Mouse (Mus musculus): Measurements from ENCODE around the gene Camk2g. TPM values are rescaled to one million over a fixed set of nuclear protein-coding genes. Genes with fewer than 3 reads are reported as not detected.

Gene Camk2g
- total and polyA plus RNA-seq, 2 experiments from 2014 or later: 204 to 291 TPM

DNA sequence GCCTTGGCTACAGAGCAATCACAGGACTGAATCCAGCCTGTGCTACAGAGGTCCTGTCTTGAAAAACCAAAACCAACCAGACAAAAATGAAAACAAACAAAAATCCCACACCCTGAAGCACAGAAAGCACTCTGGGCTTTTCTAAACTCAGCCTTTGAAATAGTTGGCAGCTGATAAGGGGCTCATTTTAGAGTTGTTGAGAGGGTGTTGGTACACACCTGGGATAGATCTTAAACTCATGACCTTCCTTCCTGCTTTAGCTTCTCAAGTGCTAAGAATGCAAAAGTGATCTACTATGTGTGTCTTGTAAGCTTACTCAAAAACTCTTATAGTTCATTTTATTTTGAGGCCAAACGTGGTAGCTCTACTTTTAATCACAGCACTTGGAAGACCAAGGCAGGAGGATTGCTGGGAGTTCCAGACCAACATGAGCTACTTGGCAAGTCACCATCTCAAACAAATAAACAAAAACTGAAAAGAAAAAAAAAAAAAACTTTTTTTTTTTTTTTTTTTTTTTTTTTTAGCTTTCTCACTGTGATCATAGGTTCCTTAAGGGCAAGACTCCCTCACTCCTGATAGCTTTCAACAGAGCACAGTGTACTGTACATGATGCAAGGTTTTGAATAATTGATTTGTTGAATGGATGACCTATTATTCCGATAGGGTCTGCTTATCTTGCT is 9.2 kb upstream of the Camk2g start:
- Histone ChIP-seq H3K27me3 (ENCODE audit: insufficient read depth, low read length) (no peaks in the 10 kb centered on the region), H3K9me3 (ENCODE audit: low read length) (no peaks in the 10 kb centered on the region), H3K36me3 (ENCODE audit: insufficient read depth, low read length) (no peaks in the 10 kb centered on the region), H3K27ac (no peak overlapping the region), H3K4me1 (ENCODE audit: insufficient read depth, low read length) (no peaks in the 10 kb centered on the region; the same call in 1 of the 2 replicates), H3K9ac (replicated peaks; ENCODE audit: low read length) (no peak overlapping the region), H3K4me2 (ENCODE audit: low read depth, low read length) (no peak overlapping the region), H3K4me3 (ENCODE audit: low read length) (no peak overlapping the region)
- ATAC-seq: peak; percentile 68
- DNase-seq (ENCODE audit: low spot score): no peak
- no peak for TF ChIP-seq CTCF (IDR thresholded peaks at IDR 0.05; ENCODE audit: low read depth)
- WGBS: 39% methylated on average over 2 of the region's 2 CpGs

DNA sequence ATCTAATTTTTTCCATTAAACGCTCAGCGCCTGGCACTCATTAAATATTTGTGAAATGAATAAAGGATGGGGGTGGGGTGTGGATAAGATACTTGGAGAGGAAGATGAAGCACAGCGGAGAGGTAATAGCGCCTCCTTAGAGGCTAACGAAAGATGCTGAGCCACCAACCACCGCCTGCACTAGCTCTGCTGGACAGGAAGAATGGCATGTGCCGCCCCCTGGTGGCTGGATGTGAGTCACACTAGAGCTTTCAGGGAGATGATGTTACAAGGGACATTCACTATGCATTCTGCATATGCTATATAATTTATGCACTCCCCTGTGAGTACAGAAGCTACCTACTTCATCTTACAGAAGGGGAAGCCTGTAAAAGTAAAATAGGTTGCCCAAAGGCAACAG is 4.9 kb upstream of the Camk2g start:
- Histone ChIP-seq H3K9ac (replicated peaks; ENCODE audit: low read length) (no peak overlapping the region), H3K27me3 (ENCODE audit: insufficient read depth, low read length) (no peaks in the 10 kb centered on the region), H3K4me1 (ENCODE audit: insufficient read depth, low read length) (no peaks in the 10 kb centered on the region; the same call in 1 of the 2 replicates), H3K4me3 (ENCODE audit: low read length) (no peak overlapping the region), H3K36me3 (ENCODE audit: insufficient read depth, low read length) (no peaks in the 10 kb centered on the region), H3K9me3 (ENCODE audit: low read length) (no peaks in the 10 kb centered on the region), H3K4me2 (ENCODE audit: low read depth, low read length) (no peak overlapping the region), H3K27ac (no peak overlapping the region)
- peak; percentile 83 for DNase-seq (ENCODE audit: low spot score)
- no peak for ATAC-seq
- WGBS: 6% methylated on average over 7 of the region's 7 CpGs
- peak; percentile 91 for TF ChIP-seq CTCF (IDR thresholded peaks at IDR 0.05; ENCODE audit: low read depth)

DNA sequence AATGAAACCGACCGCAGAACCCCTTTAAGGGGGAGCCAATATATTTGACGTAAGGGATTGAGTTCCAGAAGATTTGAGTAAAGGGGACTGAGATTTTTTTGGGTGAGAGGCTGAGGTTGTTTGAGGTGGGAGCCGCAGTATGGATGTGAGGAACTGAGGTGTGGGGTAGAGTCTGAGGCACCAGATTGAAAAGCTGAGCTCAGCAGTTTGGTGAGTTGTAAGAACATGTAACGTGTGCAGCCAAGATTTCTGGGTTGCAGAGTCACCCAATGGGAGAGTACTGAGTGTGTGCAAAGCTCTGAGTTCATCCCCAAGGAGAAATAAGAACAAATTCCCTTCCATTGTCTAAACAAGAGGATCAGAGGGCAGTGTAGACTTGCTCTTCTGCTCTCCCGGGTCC is 4.4 kb upstream of the Camk2g start:
- H3K36me3 ChIP-seq (ENCODE audit: insufficient read depth, low read length): no peaks in the 10 kb centered on the region
- no peaks in the 10 kb centered on the region for H3K27me3 ChIP-seq (ENCODE audit: insufficient read depth, low read length)
- WGBS: 86% methylated on average over 6 of the region's 6 CpGs
- TF ChIP-seq CTCF (IDR thresholded peaks at IDR 0.05; ENCODE audit: low read depth): no peak
- H3K9ac ChIP-seq (replicated peaks; ENCODE audit: low read length): no peak overlapping the region
- H3K4me2 ChIP-seq (ENCODE audit: low read depth, low read length): no peak overlapping the region
- DNase-seq (ENCODE audit: low spot score) (no peak), ATAC-seq (no peak)
- H3K4me1 ChIP-seq (ENCODE audit: insufficient read depth, low read length): no peaks in the 10 kb centered on the region; the same call in 1 of the 2 replicates
- no peak overlapping the region for H3K27ac ChIP-seq
- no peak overlapping the region for H3K4me3 ChIP-seq (ENCODE audit: low read length)
- no peaks in the 10 kb centered on the region for H3K9me3 ChIP-seq (ENCODE audit: low read length)

DNA sequence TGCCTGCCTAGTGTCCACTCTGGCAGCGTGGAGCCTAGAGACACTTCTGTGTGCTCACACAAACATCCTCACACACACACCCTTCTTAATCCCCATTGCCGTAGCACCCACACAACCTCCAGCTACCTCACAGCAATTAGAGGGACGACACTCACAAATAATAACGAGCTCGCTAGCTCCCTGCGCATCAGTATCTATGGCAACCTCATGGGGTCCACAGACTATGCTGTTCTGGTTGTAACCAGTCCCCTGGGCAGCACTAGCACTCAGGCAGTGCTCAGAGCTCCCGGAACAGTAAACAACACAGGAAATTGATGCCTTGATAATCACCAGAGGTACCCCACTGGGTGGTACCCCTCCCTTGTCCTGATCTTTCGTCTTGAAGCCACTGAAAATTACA is 2.8 kb upstream of the Camk2g start:
- ATAC-seq (peak; percentile 46; the same call in 1 of the 2 replicates), DNase-seq (ENCODE audit: low spot score) (peak; percentile 71)
- no peaks in the 10 kb centered on the region for H3K36me3 ChIP-seq (ENCODE audit: insufficient read depth, low read length)
- peak overlapping the region; percentile 10; the same call in 1 of the 2 replicates for H3K4me2 ChIP-seq (ENCODE audit: low read depth, low read length)
- no peak overlapping the region for H3K9ac ChIP-seq (replicated peaks; ENCODE audit: low read length)
- H3K27me3 ChIP-seq (ENCODE audit: insufficient read depth, low read length): no peaks in the 10 kb centered on the region
- H3K9me3 ChIP-seq (ENCODE audit: low read length): no peaks in the 10 kb centered on the region
- H3K4me1 ChIP-seq (ENCODE audit: insufficient read depth, low read length): peaks cover 8% of the 10 kb centered on the region; the same call in 1 of the 2 replicates
- H3K27ac ChIP-seq: no peak overlapping the region
- WGBS: 19% methylated on average over 8 of the region's 8 CpGs
- TF ChIP-seq CTCF (IDR thresholded peaks at IDR 0.05; ENCODE audit: low read depth): no peak
- H3K4me3 ChIP-seq (ENCODE audit: low read length): no peak overlapping the region

DNA sequence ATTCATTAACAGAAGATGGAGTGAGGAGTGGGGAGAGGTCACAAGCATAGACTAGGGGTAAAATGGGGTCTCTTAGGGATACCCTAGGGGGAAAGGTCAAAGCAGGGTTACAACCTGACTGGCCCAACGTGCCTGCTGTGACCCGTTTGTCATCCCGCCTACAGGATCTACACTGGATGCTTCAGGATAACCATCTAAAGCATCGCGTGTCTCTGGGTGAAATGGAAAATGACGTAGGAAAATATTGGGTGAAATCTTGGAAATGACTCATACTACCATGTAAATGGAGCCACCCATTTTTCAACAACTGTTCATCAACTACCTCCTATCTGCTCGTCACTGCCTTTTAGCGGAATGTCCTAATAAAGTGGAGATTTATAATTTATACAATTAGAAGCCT is 2.3 kb upstream of the Camk2g start:
- no peak overlapping the region for H3K4me2 ChIP-seq (ENCODE audit: low read depth, low read length)
- no peaks in the 10 kb centered on the region for H3K36me3 ChIP-seq (ENCODE audit: insufficient read depth, low read length)
- no peak for TF ChIP-seq CTCF (IDR thresholded peaks at IDR 0.05; ENCODE audit: low read depth)
- WGBS: 69% methylated on average over 8 of the region's 8 CpGs
- DNase-seq (ENCODE audit: low spot score) (no peak), ATAC-seq (no peak)
- H3K9ac ChIP-seq (replicated peaks; ENCODE audit: low read length): no peak overlapping the region
- no peak overlapping the region for H3K27ac ChIP-seq
- H3K4me1 ChIP-seq (ENCODE audit: insufficient read depth, low read length): peaks cover 8% of the 10 kb centered on the region; the same call in 1 of the 2 replicates
- no peak overlapping the region for H3K4me3 ChIP-seq (ENCODE audit: low read length)
- H3K9me3 ChIP-seq (ENCODE audit: low read length): no peaks in the 10 kb centered on the region
- no peaks in the 10 kb centered on the region for H3K27me3 ChIP-seq (ENCODE audit: insufficient read depth, low read length)

DNA sequence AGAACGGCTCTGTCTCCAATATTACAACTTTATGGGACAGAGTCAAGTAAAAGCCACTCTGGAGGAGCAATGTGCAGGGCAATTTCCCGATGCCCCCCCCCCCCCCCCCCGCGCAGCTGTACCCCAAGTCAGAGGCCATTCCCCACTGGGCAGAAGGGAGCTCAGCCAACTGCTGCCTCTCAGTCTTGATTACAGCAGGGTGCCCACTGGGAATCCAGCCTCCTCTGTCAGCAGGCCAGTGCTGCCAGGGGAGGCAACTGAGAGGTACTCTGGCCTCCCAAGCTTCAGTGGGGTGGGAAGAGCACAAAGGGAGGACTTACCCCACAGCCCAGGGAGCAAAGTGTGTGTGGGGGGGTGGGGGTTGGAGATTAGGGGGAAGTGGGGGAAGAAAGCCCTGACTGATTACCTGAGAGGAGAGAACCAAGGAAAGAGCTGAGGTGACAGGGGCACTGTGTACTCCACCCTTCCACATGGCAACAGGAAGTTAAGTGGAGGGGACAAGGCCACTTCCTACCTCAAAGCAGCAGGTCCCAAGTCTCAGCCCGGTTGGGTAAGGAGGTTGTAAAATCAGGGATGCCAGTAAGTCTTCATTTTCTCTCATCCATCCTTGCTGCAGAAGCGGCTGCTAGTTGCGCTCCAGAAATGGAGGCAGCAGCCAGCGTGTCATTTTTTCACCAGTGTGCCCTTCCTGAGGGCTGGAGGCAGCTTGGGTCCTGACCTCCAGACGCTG is 1.7 kb upstream of the Camk2g start:
- WGBS: 38% methylated on average over 7 of the region's 9 CpGs
- TF ChIP-seq CTCF (IDR thresholded peaks at IDR 0.05; ENCODE audit: low read depth): no peak

More for the DNA sequence above, 1.7 kb upstream of the Camk2g start:
- H3K4me2 ChIP-seq (ENCODE audit: low read depth, low read length): no peak overlapping the region
- H3K36me3 ChIP-seq (ENCODE audit: insufficient read depth, low read length): 0 out of 2 replicates have a peak, but pooled peaks cover 3% of the 10 kb centered on the region
- no peak overlapping the region for H3K27ac ChIP-seq
- no peaks in the 10 kb centered on the region for H3K9me3 ChIP-seq (ENCODE audit: low read length)
- ATAC-seq (no peak), DNase-seq (ENCODE audit: low spot score) (no peak)
- H3K27me3 ChIP-seq (ENCODE audit: insufficient read depth, low read length): no peaks in the 10 kb centered on the region
- H3K4me3 ChIP-seq (ENCODE audit: low read length): no peak overlapping the region
- peaks cover 8% of the 10 kb centered on the region; the same call in 1 of the 2 replicates for H3K4me1 ChIP-seq (ENCODE audit: insufficient read depth, low read length)
- H3K9ac ChIP-seq (replicated peaks; ENCODE audit: low read length): no peak overlapping the region
